Mouse (Mus musculus) G1E (cell line): ENCODE results near the gene Gucy2e. TPM values are rescaled to one million over a fixed set of nuclear protein-coding genes. Genes with fewer than 3 reads are reported as not detected.

Experiments used
- ATAC-seq: 2 replicates; pipeline ENCODE4 v1.8.0; 2016; ENCODE audit warnings: mild to moderate bottlenecking; ENCODE audit not compliant: insufficient number of reproducible peaks, poor library complexity, low FRiP score, severe bottlenecking; ENCODE audit errors: extremely low read depth
- DNase-seq: peaks from one replicate; pipeline ENCODE4 v3.0.0; 2012; ENCODE audit warnings: low spot score
- H3K27me3 ChIP-seq: 2 replicates; pipeline ENCODE4 v1.6.1; 2012; ENCODE audit warnings: mild to moderate bottlenecking, low read length, inconsistent platforms; ENCODE audit not compliant: insufficient read depth
- H3K36me3 ChIP-seq: replicated peaks from 2 replicates; pipeline ENCODE3; 2012; ENCODE audit warnings: mild to moderate bottlenecking, inconsistent platforms
- H3K4me1 ChIP-seq: 2 replicates; pipeline ENCODE4 v1.6.1; 2012; ENCODE audit warnings: low read depth, low read length, inconsistent platforms, mixed read lengths; ENCODE audit not compliant: insufficient read depth
- H3K4me3 ChIP-seq: 2 replicates; pipeline ENCODE4 v1.5.1; 2012; ENCODE audit warnings: low read depth, mild to moderate bottlenecking, inconsistent platforms, low read length, moderate library complexity, mixed read lengths
- H3K9me3 ChIP-seq: replicated peaks from 2 replicates; pipeline ENCODE4 v1.6.1; 2012; ENCODE audit warnings: inconsistent platforms
- CTCF ChIP-seq: IDR thresholded peaks from 2 replicates; pipeline ENCODE4 v1.5.1; 2012; ENCODE audit warnings: low read depth, low read length, inconsistent platforms, mixed read lengths
- GATA1 ChIP-seq: IDR thresholded peaks from 2 replicates; pipeline ENCODE4 v1.6.1; 2012; ENCODE audit warnings: borderline replicate concordance, low read length, inconsistent platforms, mixed read lengths
- GATA2 ChIP-seq: IDR thresholded peaks from 2 replicates; pipeline ENCODE4 v1.6.1; 2012; ENCODE audit warnings: low read depth, low read length, inconsistent platforms, borderline replicate concordance
- POLR2AphosphoS5 ChIP-seq: IDR thresholded peaks from 2 replicates; pipeline ENCODE4 v1.6.1; 2012; ENCODE audit warnings: low read depth, low read length, inconsistent platforms; ENCODE audit not compliant: insufficient replicate concordance
- TAL1 ChIP-seq: conservative IDR thresholded peaks from 2 replicates; pipeline ENCODE4 v1.6.1; 2012; ENCODE audit warnings: low read depth, low read length, inconsistent platforms, mixed read lengths
- polyA plus RNA-seq: library from polyadenylated mRNA; stranded (reverse); fragments of >175 nt; gene quantifications from 2 replicates; pipeline ENCODE4 v1.2.3, GENCODE M21; 2012
- total RNA-seq, 2 experiments: library from RNA; stranded (forward) in 1 of 2; stranded (reverse) in 1 of 2; fragments of 200-1000 nt in 1 of 2; fragments of >200 nt in 1 of 2; fragmentation: Nextera tagmentation in 1 of 2; gene quantifications; 2 replicates each; pipeline ENCODE4 v1.2.3; 2014 to 2017

Gene Gucy2e
- total and polyA plus RNA-seq, 3 experiments: 0.05 TPM; not detected in 2

DNA sequence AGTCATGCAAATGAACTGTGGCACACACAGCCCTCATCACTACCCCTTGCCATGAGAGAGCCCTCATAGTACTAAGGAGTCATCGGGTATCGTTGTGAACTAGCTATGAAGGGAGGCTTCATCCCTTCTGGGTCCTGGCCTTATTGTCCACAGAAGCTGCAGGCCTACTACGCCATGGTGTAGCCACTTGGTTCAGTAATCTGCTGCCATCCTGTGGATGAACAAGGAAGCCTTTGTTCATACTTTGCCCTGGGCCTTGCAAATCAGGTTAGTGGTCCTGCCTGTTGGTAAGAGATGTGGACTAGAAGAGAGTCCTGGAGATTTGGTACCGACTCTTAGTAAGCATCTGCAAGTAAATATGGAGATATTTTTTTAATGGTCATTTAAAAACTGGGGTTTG lies 6.4 kb downstream of the Gucy2e start:
- Histone ChIP-seq H3K36me3 (no peaks in the 10 kb centered on the region), H3K4me1 (no peaks in the 10 kb centered on the region), H3K4me3 (no peak overlapping the region), H3K27me3 (peaks cover 26% of the 10 kb centered on the region; the same call in 1 of the 2 replicates), H3K9me3 (no peaks in the 10 kb centered on the region; the same call in 1 of the 2 replicates)
- DNase-seq (no peak), ATAC-seq (no peak)
- TF ChIP-seq GATA2 (no peak), TAL1 (no peak), CTCF (no peak), POLR2AphosphoS5 (no peak), GATA1 (no peak)

DNA sequence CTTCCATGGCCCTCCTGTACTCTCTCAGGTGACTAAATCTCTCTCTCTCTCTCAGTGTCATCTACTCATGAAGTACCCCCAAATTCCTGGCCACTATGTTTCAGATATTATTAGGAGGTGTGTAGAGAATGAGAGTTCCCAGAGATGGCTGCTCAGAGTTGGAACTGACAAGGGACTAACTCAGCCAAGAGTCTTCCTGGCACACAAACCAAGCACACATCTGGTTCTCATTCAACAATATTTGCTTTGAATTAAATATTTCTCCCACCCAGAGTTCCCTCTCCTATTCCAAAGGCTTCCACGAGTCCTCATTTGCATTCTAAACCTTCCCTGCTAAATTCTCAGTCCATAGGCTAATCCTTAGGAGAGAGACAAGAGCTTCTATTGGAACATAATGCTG lies 11.1 kb downstream of the Gucy2e start:
- Histone ChIP-seq H3K4me1 (no peaks in the 10 kb centered on the region), H3K36me3 (no peaks in the 10 kb centered on the region), H3K27me3 (peaks cover 17% of the 10 kb centered on the region; the same call in 1 of the 2 replicates), H3K4me3 (no peak overlapping the region), H3K9me3 (no peaks in the 10 kb centered on the region)
- TF ChIP-seq TAL1 (no peak), GATA1 (no peak), CTCF (no peak), GATA2 (no peak), POLR2AphosphoS5 (no peak)
- DNase-seq: no peak
- ATAC-seq: no peak

DNA sequence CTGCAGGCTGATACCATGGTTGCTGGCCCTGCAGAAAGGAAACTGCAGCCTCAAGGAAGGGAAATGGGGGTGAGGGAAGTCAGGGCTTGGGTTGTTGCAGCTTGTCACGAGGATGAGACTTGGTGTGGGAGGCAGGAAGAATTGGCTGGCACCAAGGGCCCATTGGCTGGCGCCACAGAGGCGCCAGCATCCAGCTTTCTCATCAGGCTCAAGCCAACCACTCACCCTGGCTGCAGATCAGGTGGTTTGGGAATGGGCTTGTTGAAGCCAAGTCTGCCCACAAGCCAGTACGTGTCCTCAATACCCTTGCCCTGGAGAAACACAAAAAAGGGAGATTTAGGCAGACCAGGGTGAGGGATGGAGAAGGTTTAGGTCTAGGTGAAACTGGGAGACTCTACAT lies 13.7 kb downstream of the Gucy2e start:
- no peaks in the 10 kb centered on the region for H3K9me3 ChIP-seq
- no peak overlapping the region for H3K4me3 ChIP-seq
- H3K4me1 ChIP-seq: peaks cover 2% of the 10 kb centered on the region; the same call in 1 of the 2 replicates
- TF ChIP-seq POLR2AphosphoS5 (no peak), GATA1 (no peak), TAL1 (no peak), CTCF (no peak), GATA2 (no peak)
- no peak for DNase-seq
- H3K36me3 ChIP-seq: no peaks in the 10 kb centered on the region
- H3K27me3 ChIP-seq: peaks cover 18% of the 10 kb centered on the region
- no peak for ATAC-seq

DNA sequence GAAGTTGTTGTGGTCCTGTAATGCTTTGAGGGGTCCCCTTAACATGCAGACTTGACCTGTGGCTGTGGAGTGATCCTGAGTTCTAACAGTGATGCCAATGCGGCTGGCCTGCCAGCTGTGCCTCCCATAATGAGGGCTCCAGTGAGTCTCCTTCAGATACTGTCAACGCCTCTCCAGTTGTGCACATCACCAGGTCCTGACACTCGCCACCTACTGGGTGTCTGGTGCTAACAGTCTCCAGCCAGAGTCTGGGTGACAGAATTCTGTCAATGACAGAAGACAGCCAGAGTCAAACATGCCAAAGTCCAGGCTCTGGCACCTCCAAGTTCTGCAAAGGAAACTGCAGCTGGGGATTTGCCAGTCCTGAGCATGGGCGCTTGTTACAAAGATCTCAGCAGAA lies 15.8 kb downstream of the Gucy2e start:
- peaks cover 20% of the 10 kb centered on the region for H3K27me3 ChIP-seq
- no peak overlapping the region for H3K4me3 ChIP-seq
- DNase-seq: no peak

DNA sequence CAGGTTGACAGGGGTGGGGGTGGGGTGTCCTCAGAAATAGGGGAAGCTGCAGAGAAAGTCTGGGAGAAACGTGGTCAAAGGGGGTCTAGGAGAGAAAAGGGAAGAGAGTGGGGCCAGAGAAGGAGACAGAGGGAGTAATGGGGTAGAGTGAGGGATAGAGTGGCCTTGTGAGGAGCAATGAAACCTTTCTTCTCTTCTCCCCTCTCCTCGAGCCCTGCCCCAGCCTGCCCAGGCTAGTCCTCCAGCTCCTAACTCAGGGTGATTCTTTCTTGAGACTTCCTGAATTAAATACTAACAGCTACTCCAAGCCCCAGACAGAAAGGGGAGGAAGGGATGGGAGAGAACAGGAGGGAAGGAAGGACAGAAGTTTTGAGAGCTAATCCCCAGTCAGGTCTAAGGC lies 18.2 kb downstream of the Gucy2e start:
- no peak overlapping the region for H3K4me3 ChIP-seq
- ATAC-seq (no peak), DNase-seq (no peak)
- H3K9me3 ChIP-seq: no peaks in the 10 kb centered on the region
- peaks cover 13% of the 10 kb centered on the region for H3K27me3 ChIP-seq
- H3K4me1 ChIP-seq: peaks cover 2% of the 10 kb centered on the region; the same call in 1 of the 2 replicates
- TF ChIP-seq GATA1 (no peak), CTCF (no peak), GATA2 (no peak), POLR2AphosphoS5 (no peak), TAL1 (no peak)
- H3K36me3 ChIP-seq: no peaks in the 10 kb centered on the region

More for the DNA sequence above, 15.8 kb downstream of the Gucy2e start:
- Histone ChIP-seq H3K4me1 (peaks cover 2% of the 10 kb centered on the region; the same call in 1 of the 2 replicates), H3K9me3 (no peaks in the 10 kb centered on the region), H3K36me3 (no peaks in the 10 kb centered on the region)
- no peak for ATAC-seq
- no peak for TF ChIP-seq GATA2

DNA sequence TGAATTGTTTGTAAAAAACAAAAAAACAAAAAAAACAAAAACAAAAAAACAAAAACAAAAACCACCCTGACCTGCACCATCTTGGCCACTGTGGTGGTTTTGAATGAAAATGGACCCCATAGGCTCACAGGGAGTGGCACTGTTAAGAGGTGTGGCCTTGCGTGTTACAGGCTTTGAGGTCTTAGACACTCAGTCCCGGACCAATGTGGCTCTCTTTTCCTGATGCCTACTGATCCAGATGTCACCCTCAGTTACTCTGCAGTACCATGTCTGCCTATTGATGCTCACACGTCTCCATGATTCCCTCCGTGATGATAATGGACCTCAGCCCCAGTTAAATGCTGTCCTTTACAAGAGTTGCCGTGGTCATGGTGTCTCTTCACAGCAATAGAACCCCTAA lies 19.4 kb downstream of the Gucy2e start:
- H3K4me1 ChIP-seq: peaks cover 2% of the 10 kb centered on the region; the same call in 1 of the 2 replicates
- ATAC-seq: no peak
- H3K4me3 ChIP-seq: no peak overlapping the region
- TF ChIP-seq POLR2AphosphoS5: no peak
- TF ChIP-seq GATA1: no peak
- TF ChIP-seq GATA2: no peak
- no peak for TF ChIP-seq TAL1
- TF ChIP-seq CTCF: no peak
- no peaks in the 10 kb centered on the region for H3K9me3 ChIP-seq
- H3K27me3 ChIP-seq: peaks cover 7% of the 10 kb centered on the region; the same call in 1 of the 2 replicates
- no peaks in the 10 kb centered on the region for H3K36me3 ChIP-seq
- DNase-seq: no peak

DNA sequence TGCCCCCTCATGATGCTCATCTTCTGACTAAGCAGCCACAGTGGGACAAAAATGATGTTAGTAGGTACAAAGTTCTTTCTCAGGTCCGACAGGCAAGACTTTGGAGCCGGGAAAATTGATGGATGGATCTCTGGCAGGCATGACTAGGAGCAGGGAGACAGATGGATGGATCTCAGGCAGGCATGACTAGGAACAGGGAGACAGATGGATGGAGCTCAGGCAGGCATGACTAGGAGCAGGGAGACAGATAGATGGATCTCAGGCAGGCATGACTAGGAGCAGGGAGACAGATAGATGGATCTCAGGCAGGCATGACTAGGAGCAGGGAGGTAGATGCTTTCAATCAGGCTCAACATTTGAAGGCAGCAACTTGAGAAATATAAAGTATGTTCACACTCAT lies 25.4 kb downstream of the Gucy2e start:
- TF ChIP-seq TAL1: no peak
- TF ChIP-seq GATA2: no peak
- no peak for TF ChIP-seq CTCF
- TF ChIP-seq POLR2AphosphoS5: no peak
- no peak for TF ChIP-seq GATA1
- DNase-seq (no peak), ATAC-seq (no peak)

More for the DNA sequence above, 25.4 kb downstream of the Gucy2e start:
- no peak overlapping the region for H3K4me3 ChIP-seq
- no peaks in the 10 kb centered on the region for H3K36me3 ChIP-seq
- H3K4me1 ChIP-seq: no peaks in the 10 kb centered on the region
- no peaks in the 10 kb centered on the region for H3K9me3 ChIP-seq
- H3K27me3 ChIP-seq: peaks cover 6% of the 10 kb centered on the region
